Mouse (Mus musculus) heart, embryonic 16.5 days (tissue): Measurements from ENCODE around the gene Zfp106. TPM values are rescaled to one million over a fixed set of nuclear protein-coding genes. Genes with fewer than 3 reads are reported as not detected.
"Not testable (repeated sequence)": the region's sequence is repeated elsewhere in the genome, so short reads cannot be mapped to it uniquely, and the experiment has no call there.

ENCODE experiments used
- ATAC-seq: fragments of 200-750 bp; cut with Nextera tagmentation; replicated peaks from 2 replicates; pipeline ENCODE4 v1.8.0; 2017; ENCODE audit warnings: moderate number of reproducible peaks; ENCODE audit not compliant: insufficient read depth, low FRiP score; ENCODE audit errors: extremely low read depth
- H3K27ac ChIP-seq: fragments of 300-500 bp; sonication (generic); 2 replicates; pipeline ENCODE4 v1.5.1; 2014; ENCODE audit warnings: mild to moderate bottlenecking, low read length, control low read depth, moderate library complexity
- H3K27me3 ChIP-seq: fragments of 300-500 bp; sonication (generic); 2 replicates; pipeline ENCODE4 v1.6.1; 2014; ENCODE audit warnings: low read length, mixed read lengths; ENCODE audit not compliant: control insufficient read depth, insufficient read depth
- H3K36me3 ChIP-seq: fragments of 300-500 bp; sonication (generic); 2 replicates; pipeline ENCODE4 v1.6.1; 2014; ENCODE audit not compliant: control insufficient read depth, insufficient read depth
- H3K4me1 ChIP-seq: fragments of 300-500 bp; sonication (generic); 2 replicates; pipeline ENCODE4 v1.6.1; 2014; ENCODE audit warnings: low read length, mixed read lengths; ENCODE audit not compliant: control insufficient read depth, insufficient read depth
- H3K4me2 ChIP-seq: fragments of 300-500 bp; sonication (generic); 2 replicates; pipeline ENCODE4 v1.6.1; 2014; ENCODE audit warnings: low read depth, mild to moderate bottlenecking, control low read depth, low read length
- H3K4me3 ChIP-seq: fragments of 300-500 bp; sonication (generic); 2 replicates; pipeline ENCODE4 v1.5.1; 2014; ENCODE audit warnings: mild to moderate bottlenecking, control low read depth, low read length
- H3K9ac ChIP-seq: fragments of 300-500 bp; sonication (generic); 2 replicates; pipeline ENCODE4 v1.6.1; 2014; ENCODE audit warnings: low read length, control low read depth
- H3K9me3 ChIP-seq: fragments of 300-500 bp; sonication (generic); replicated peaks from 2 replicates; pipeline ENCODE4 v1.6.1; 2016; ENCODE audit warnings: low read length; ENCODE audit not compliant: control insufficient read depth
- WGBS: fragments of 180-500 bp; shearing (Covaris S2); extraction: QIAGEN DNeasy Blood & Tissue Kit; methylation state at CpG from one replicate; pipeline ENCODE4 v1.1.7; 2014; 5-methylcytosine and 5-hydroxymethylcytosine counted together
- polyA plus RNA-seq: library from polyadenylated mRNA; unstranded; fragments of >200 nt; fragmentation: Nextera tagmentation; extraction: Ambion mirVana; gene quantifications from 2 replicates; pipeline ENCODE4 v1.2.1, GENCODE M21; 2015

Gene Zfp106
- polyA plus RNA-seq, 1 experiment from 2014 or later = 35.8 TPM

DNA sequence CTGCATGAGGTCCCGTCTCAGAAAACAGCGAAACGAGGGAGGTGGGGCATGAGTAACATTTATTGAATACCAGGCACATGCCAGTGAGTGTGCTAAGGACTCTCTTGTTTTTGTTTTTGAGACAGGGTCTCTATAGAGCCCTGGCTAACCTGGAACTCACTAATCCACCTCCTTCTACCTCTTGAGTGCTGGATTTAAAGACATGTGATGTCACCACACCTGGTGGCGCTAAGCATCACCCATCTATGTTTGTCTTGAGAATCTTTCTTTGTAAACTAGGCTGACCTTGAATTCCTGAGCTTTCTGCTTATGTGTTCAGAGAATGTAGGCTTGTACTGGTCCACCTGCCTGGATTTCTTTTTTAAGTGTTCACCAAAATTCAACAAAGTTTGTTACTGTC lies 14.2 kb upstream of the Zfp106 start:
- Histone ChIP-seq H3K9ac (no peak overlapping the region), H3K27ac (no peak overlapping the region), H3K27me3 (no peaks in the 10 kb centered on the region), H3K4me3 (no peak overlapping the region), H3K36me3 (no peaks in the 10 kb centered on the region; the same call in 1 of the 2 replicates), H3K4me1 (0 out of 2 replicates have a peak, but pooled peaks cover 2% of the 10 kb centered on the region), H3K9me3 (no peaks in the 10 kb centered on the region), H3K4me2 (no peak overlapping the region)
- ATAC-seq = no peak
- WGBS = 60% methylated on average over 4 of the region's 4 CpGs

DNA sequence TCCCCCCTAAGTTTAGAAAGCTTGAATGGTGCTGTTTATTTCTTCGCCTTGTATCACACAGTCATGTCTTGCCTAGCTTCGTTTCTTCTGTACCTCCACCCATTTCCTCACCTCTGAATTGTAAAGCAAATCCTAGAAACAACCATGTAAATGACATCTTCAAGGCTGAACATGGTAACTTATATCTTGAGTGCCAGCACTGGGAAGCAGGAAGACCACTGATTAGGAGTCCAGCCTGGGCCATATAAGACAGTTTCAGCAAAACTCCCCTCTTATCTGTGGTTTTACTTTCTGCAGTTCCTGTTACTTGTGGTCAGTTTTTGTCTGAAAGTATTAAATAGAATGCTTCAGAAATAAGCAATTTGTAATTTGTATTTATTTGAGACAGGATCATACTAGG lies 12.3 kb upstream of the Zfp106 start:
- WGBS = 74% methylated on average over 2 of the region's 2 CpGs
- Histone ChIP-seq H3K9me3 (no peaks in the 10 kb centered on the region), H3K27ac (no peak overlapping the region), H3K27me3 (no peaks in the 10 kb centered on the region), H3K9ac (no peak overlapping the region), H3K36me3 (peaks cover 2% of the 10 kb centered on the region; the same call in 1 of the 2 replicates), H3K4me3 (no peak overlapping the region), H3K4me2 (no peak overlapping the region), H3K4me1 (0 out of 2 replicates have a peak, but pooled peaks cover 2% of the 10 kb centered on the region)
- ATAC-seq = no peak

DNA sequence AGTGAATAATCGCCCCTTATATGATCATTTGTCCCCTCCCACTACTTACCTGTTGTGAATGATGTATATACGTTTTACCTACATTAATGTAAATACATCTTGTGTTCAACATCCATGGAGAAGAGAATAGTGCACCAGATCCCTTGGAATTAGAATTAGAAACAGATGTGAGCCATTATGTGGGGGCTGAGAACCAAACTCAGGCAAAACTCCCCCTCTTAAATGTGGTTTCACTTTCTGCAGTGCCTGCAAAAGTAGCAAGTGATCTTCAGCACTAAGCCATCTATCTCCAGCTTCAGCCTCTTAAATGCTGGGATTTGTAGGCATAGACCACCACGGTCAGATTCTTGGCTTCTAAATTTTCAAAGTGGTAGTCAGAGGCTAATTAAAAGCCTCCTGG lies 11.5 kb upstream of the Zfp106 start:
- ATAC-seq = no peak
- H3K4me2 ChIP-seq = no peak overlapping the region
- no peak overlapping the region for H3K27ac ChIP-seq
- no peak overlapping the region for H3K9ac ChIP-seq
- H3K4me3 ChIP-seq = no peak overlapping the region
- no peaks in the 10 kb centered on the region for H3K27me3 ChIP-seq
- WGBS = 83% methylated on average over 3 of the region's 3 CpGs
- no peaks in the 10 kb centered on the region for H3K9me3 ChIP-seq
- H3K4me1 ChIP-seq = 0 out of 2 replicates have a peak, but pooled peaks cover 2% of the 10 kb centered on the region
- peaks cover 2% of the 10 kb centered on the region; the same call in 1 of the 2 replicates for H3K36me3 ChIP-seq

DNA sequence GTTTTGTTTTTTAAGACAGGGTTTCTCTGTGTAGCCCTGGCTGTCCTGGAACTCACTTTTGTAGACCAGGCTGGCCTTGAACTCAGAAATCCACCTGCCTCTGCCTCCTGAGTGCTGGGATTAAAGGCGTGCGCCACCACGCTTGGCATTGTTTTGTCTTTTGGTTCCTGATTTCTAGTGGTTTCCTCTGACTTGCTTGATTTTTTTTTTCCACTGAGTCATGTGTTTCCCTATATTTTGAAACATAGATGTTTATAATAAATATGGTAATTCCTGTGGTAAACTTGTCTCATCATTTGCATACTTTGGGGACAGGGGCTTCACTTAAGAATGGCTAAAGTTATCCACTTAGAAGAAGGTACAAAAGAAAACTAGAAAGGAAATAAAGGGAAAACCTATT lies 8.5 kb upstream of the Zfp106 start:
- H3K9me3 ChIP-seq, H3K4me2 ChIP-seq, H3K4me3 ChIP-seq, H3K27ac ChIP-seq, H3K9ac ChIP-seq, H3K36me3 ChIP-seq, ATAC-seq, H3K27me3 ChIP-seq: not testable (repeated sequence)
- H3K4me1 ChIP-seq = peaks cover 13% of the 10 kb centered on the region
- 95% methylated on average over 3 of the region's 3 CpGs for WGBS

DNA sequence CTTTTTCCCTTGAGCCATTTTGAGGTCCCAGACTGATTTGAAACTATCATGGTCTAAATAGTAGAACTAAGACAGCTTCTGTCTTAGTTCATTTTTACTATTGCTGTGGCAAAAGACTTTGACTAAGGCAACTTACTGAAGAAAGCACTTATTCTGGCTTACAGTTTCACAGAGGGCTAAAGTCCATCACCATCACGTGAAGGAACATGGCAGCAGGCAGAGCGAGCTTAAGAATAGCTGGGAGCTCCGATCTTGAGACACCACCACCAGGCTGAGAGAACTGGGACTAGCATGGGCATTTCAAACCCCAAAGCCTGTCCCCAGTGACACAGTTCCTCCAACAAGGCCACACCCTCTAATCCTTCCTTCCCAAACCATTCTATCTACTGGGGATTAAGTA lies 7.4 kb upstream of the Zfp106 start:
- no peaks in the 10 kb centered on the region for H3K9me3 ChIP-seq
- peaks cover 15% of the 10 kb centered on the region for H3K4me1 ChIP-seq
- ATAC-seq = no peak
- no peaks in the 10 kb centered on the region for H3K27me3 ChIP-seq
- H3K9ac ChIP-seq = no peak overlapping the region
- 95% methylated on average over 3 of the region's 3 CpGs for WGBS
- no peak overlapping the region for H3K4me2 ChIP-seq
- H3K4me3 ChIP-seq = no peak overlapping the region
- H3K36me3 ChIP-seq = peaks cover 2% of the 10 kb centered on the region; the same call in 1 of the 2 replicates
- no peak overlapping the region for H3K27ac ChIP-seq

DNA sequence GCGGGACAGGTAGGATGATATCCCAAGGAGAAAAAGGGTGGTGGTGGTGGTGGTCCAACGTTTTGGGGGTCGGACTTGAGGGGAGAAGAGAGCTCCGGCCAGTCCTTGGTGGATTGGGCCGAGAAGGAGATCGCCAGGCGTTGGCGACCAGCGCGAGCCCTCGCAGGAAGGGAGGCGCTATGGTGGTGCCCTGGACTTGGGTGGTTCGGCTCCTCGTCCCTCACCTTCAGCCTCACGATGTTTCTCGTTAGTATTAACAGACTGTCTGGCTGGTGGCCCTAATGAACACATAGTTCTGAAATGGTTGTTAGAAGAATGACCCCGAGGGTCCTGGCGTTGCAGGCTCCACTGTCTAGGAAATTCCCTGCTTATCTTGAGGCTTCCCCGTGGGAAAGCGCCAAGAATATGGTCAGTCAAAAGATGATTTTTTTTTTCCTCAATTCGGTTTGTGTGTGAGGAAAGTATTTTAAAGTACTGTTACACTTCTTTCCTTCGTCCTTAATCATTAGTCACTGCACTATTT lies 4.2 kb upstream of the Zfp106 start:
- under 1% methylated on average over 22 of the region's 22 CpGs for WGBS
- Histone ChIP-seq H3K4me3 (peak overlapping the region; percentile 69), H3K9ac (peak overlapping the region; percentile 86), H3K27me3 (no peaks in the 10 kb centered on the region), H3K9me3 (no peaks in the 10 kb centered on the region), H3K4me1 (peaks cover 13% of the 10 kb centered on the region), H3K27ac (peak overlapping the region; percentile 88), H3K4me2 (peak overlapping the region; percentile 71), H3K36me3 (peaks cover 2% of the 10 kb centered on the region; the same call in 1 of the 2 replicates)
- peak; percentile 73 for ATAC-seq

DNA sequence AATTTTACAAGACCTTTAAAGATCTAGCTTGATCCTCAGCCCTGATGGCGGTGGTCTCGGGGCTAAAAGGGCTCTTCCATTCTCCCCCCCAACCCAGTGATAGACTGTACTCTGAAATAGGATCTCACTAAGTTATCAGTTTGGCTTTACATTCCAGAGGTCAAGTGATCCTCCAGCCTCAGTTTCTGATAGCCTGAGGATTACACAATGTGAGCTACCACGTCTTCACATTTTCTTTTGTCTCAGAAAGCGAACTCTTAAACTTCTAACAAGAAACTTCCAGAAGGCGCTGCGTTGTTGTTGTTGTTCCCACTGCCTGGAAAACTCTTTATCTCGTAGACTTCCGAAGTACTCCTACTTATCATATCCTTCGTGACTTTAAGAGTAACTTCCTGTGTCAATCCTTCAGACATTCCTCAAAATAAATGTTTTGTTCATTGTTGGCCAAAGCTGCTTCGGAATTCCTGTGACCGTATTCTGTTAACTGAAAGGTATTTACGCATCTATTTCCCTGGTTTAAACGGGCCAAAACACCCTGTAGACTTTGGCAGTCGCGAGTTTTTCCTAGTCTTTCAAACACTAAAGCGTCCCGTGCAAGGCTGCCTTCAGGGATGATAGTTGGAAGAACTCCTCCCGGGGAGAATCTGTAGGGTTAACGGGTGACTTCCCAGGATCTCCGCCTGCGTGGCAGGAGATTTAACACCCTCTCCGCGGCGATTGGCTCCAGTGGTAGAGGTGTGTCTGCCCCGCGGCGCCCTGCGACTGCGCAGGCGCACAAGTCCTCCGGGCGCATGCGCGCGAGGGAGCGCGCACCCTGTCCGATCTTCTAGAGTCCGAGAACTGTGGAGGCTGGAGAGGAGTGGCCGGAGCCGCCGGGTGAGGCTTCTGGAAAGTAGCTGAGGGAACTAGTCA lies 3.5 kb upstream of the Zfp106 start, which contains the start of gene Snap23:
TSS of gene Snap23 (plus strand) at position 786 of the 912 bp plus-strand sequence.
- peak; percentile 96 for ATAC-seq
- peak within 1 kb of the TSS; percentile 78 for H3K4me2 ChIP-seq
- H3K9ac ChIP-seq = peak within 1 kb of the TSS; percentile 86
- H3K4me3 ChIP-seq = peak within 1 kb of the TSS; percentile 69
- H3K36me3 ChIP-seq = peaks cover 2% of the 10 kb centered on the region; the same call in 1 of the 2 replicates
- H3K27me3 ChIP-seq = no peaks in the 10 kb centered on the region
- H3K4me1 ChIP-seq = peaks cover 18% of the 10 kb centered on the region
- under 1% methylated on average over 42 of the region's 42 CpGs for WGBS
- H3K9me3 ChIP-seq = no peaks in the 10 kb centered on the region
- H3K27ac ChIP-seq = peak within 1 kb of the TSS; percentile 94

DNA sequence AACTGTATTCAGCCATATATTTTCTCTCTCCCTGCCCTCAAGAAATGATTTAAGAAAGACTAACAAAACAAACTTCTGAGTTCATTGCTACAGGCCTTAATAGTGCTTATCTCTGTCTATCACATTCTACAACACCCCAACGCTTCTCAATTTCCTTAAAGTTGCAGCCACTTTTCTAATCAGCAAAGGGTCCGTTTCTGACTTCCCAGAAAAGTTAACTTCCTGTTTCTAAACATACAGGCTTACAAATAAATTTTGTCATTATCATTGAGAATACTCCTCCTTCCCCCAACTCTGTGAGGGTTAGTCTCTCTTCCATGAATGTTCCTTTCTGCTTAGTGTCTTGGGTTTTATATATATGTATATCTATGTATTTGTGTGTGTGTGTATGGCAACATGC lies 1.7 kb upstream of the Zfp106 start:
- no peak for ATAC-seq
- Histone ChIP-seq H3K4me3 (no peak overlapping the region), H3K4me1 (peaks cover 24% of the 10 kb centered on the region), H3K9me3 (no peaks in the 10 kb centered on the region), H3K9ac (no peak overlapping the region), H3K36me3 (no peaks in the 10 kb centered on the region), H3K4me2 (no peak overlapping the region), H3K27ac (no peak overlapping the region), H3K27me3 (no peaks in the 10 kb centered on the region)
- 73% methylated on average over 2 of the region's 2 CpGs for WGBS
